Mouse (Mus musculus): Measurements from ENCODE around the gene Pla2g5.

DNA sequence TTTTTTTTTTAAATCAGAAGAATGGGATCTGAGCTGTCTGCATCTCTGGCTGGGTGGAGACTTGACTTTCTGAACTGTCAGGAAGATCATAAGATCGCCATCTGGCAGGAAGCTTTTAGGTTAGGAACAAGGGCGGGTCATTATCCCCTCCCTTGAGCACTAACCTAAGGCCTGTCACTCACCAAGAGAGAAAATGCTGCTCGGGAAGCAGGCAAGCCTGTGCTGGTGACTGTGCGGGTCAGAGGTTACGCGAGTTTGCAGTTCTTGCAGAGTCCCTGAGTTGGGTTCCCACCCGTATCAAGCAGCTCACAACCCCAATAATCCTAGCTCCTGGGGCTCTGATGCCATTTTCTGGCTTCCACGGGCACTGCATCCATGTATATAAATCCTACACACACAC, 5.4 kb upstream of the Pla2g5 start:
- TF ChIP-seq CTCF (IDR thresholded peaks at IDR 0.05; ENCODE audit: low read depth) (no peak), EP300 (optimal IDR thresholded peaks at IDR 0.05) (no peak)

Measured in stomach, postnatal 0 days (tissue).